Mouse (Mus musculus): ENCODE measurements around the gene Bcl7c. TPM values are rescaled to one million over a fixed set of nuclear protein-coding genes. Genes with fewer than 3 reads are reported as not detected.
"Not testable (repeated sequence)": the region's sequence is repeated elsewhere in the genome, so short reads cannot be mapped to it uniquely, and the experiment has no call there.

The Bcl7c gene
- polyA plus RNA-seq, 1 experiment from 2014 or later = 65.1 TPM

DNA sequence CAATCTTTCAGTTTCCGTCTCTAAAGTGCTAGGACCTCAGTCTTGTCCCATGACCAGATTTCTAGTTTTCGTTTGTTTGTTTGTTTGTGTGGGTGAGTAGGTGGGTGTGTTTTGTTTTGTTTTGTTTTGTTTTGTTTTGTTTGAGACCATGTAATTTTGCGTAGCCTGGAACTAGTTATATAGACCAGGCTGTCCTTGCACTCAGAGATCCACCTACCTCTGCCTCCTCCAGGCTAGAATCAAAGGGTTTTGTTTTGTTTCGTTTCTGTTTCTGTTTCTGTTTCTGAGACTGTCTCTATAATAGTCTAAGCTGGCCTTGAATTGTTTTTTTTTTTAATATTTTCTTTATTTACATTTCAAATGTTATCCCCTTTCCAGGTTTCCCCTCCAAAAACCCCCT lies 62.4 kb downstream of the Bcl7c start:
- TF ChIP-seq CTCF (IDR thresholded peaks at IDR 0.05; ENCODE audit: low read depth) = no peak
- H3K4me3 ChIP-seq (ENCODE audit: low read depth, low read length) = no peak overlapping the region
- H3K4me2 ChIP-seq = no peak overlapping the region
- WGBS = 83% methylated on average over 4 of the region's 4 CpGs
- DNase-seq (no peak), ATAC-seq (ENCODE audit: insufficient read depth) (no peak)
- no peaks in the 10 kb centered on the region for H3K4me1 ChIP-seq (ENCODE audit: insufficient read depth)
- H3K27ac ChIP-seq (ENCODE audit: low read depth) = no peak overlapping the region
- no peaks in the 10 kb centered on the region for H3K9me3 ChIP-seq (ENCODE audit: low read depth, low read length)
- no peaks in the 10 kb centered on the region for H3K27me3 ChIP-seq (ENCODE audit: insufficient read depth, low read length)
- H3K9ac ChIP-seq = no peak overlapping the region
- no peaks in the 10 kb centered on the region for H3K36me3 ChIP-seq (ENCODE audit: insufficient read depth)

DNA sequence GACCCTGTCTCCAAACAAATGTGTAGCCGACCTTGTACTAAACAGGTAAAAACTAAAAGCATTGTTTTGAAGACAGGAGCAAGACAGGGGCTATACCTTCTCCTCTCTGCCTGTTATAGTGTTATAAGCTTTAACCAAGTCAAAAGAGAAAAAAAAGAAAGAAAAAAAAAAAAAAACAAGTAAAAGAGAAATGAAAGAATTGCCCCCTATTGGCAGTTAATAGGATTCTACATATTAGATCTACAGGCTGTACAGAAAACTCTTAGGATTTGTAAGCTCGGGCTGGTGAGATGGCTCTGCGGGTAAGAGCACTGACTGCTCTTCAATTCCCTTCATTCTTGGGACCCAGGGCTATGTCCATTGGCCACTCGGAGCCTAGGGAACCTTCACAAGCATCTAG lies 66.5 kb downstream of the Bcl7c start:
- Histone ChIP-seq H3K9ac (no peak overlapping the region), H3K4me1 (ENCODE audit: insufficient read depth) (no peaks in the 10 kb centered on the region), H3K4me3 (ENCODE audit: low read depth, low read length) (no peak overlapping the region), H3K27me3 (ENCODE audit: insufficient read depth, low read length) (no peaks in the 10 kb centered on the region), H3K4me2 (no peak overlapping the region), H3K36me3 (ENCODE audit: insufficient read depth) (no peaks in the 10 kb centered on the region), H3K9me3 (ENCODE audit: low read depth, low read length) (no peaks in the 10 kb centered on the region), H3K27ac (ENCODE audit: low read depth) (no peak overlapping the region)
- ATAC-seq (ENCODE audit: insufficient read depth) (no peak), DNase-seq (no peak)
- WGBS = 63% methylated on average over 4 of the region's 4 CpGs
- TF ChIP-seq CTCF (IDR thresholded peaks at IDR 0.05; ENCODE audit: low read depth) = no peak

DNA sequence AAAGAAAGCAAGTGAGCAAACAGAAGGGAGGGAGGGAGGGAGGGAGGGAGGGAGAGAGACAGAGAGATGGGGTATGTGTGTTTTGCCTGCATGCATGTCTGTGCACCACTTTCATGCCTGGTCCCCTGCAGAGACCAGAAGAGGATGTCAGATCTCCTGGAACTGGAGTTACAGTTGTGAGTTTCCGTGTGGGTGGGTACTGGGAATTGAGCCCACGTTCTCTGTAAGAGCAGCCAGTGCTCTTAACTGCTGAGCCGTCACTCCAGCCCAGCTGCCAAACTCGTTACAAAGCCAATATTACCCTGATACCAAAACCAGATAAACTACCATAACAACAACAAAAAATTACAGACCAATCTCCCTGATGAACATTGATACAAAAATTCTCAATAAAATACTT lies 67.5 kb downstream of the Bcl7c start:
- Histone ChIP-seq H3K4me3 (ENCODE audit: low read depth, low read length) (no peak overlapping the region), H3K4me2 (no peak overlapping the region), H3K36me3 (ENCODE audit: insufficient read depth) (no peaks in the 10 kb centered on the region), H3K27me3 (ENCODE audit: insufficient read depth, low read length) (no peaks in the 10 kb centered on the region), H3K4me1 (ENCODE audit: insufficient read depth) (no peaks in the 10 kb centered on the region), H3K9me3 (ENCODE audit: low read depth, low read length) (no peaks in the 10 kb centered on the region), H3K9ac (no peak overlapping the region), H3K27ac (ENCODE audit: low read depth) (no peak overlapping the region)
- no peak for ATAC-seq (ENCODE audit: insufficient read depth)
- no peak for TF ChIP-seq CTCF (IDR thresholded peaks at IDR 0.05; ENCODE audit: low read depth)
- DNase-seq = no peak
- 28% methylated on average over 4 of the region's 4 CpGs for WGBS

DNA sequence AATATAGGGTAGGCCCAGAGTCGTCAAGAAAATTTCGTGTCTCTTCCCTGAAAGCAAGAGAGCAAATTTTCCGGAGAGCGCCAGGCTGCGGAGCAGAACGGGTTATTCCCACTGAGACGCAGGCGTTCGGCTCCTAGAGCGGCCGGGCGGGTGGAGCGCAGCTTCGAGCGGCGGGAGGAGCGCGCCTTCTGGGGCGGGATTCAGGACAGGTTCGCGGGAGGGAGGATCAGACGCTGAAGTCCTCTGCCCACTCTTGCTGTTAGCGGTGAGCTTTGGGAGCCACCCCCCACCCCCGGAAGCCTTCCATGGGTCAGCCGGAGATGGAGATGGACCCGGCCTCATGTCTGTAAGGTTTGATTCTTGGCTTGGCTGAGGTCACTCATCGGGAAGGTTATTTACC lies 71.8 kb downstream of the Bcl7c start:
- ATAC-seq (ENCODE audit: insufficient read depth) = peak; percentile 91

DNA sequence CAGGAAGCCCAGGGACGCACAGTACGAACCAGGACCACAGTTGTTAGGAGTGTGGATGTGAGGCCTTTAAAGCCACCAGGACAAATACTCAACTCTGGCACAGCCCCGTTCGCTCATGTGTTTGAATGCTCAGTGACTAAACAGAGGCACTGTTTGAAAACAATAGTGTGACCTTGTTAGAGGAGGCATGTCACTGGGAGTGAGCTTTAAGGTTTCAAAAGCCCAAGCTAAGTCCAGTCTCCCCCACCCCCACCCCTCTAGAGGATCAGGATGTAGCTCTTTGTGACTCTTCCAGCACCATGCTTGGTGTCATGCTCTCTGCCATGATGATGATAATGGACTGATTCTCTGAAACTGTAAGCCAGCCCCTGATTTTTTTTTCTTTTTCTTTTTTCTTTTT lies 77.3 kb downstream of the Bcl7c start:
- no peak overlapping the region for H3K4me2 ChIP-seq
- H3K9me3 ChIP-seq (ENCODE audit: low read depth, low read length) = no peaks in the 10 kb centered on the region
- H3K27me3 ChIP-seq (ENCODE audit: insufficient read depth, low read length) = no peaks in the 10 kb centered on the region
- no peaks in the 10 kb centered on the region for H3K4me1 ChIP-seq (ENCODE audit: insufficient read depth)
- no peak overlapping the region for H3K4me3 ChIP-seq (ENCODE audit: low read depth, low read length)
- ATAC-seq (ENCODE audit: insufficient read depth) = no peak
- WGBS = 76% methylated on average over 4 of the region's 4 CpGs
- H3K36me3 ChIP-seq (ENCODE audit: insufficient read depth) = no peaks in the 10 kb centered on the region
- DNase-seq = no peak
- H3K9ac ChIP-seq = no peak overlapping the region
- H3K27ac ChIP-seq (ENCODE audit: low read depth) = no peak overlapping the region
- no peak for TF ChIP-seq CTCF (IDR thresholded peaks at IDR 0.05; ENCODE audit: low read depth)

More for the DNA sequence above, 71.8 kb downstream of the Bcl7c start:
- Histone ChIP-seq H3K36me3 (ENCODE audit: insufficient read depth) (no peaks in the 10 kb centered on the region), H3K4me1 (ENCODE audit: insufficient read depth) (no peaks in the 10 kb centered on the region), H3K4me2 (peak overlapping the region; percentile 64), H3K27ac (ENCODE audit: low read depth) (0 out of 2 replicates have a peak overlapping the region, but pooled peaks have one; percentile 7), H3K4me3 (ENCODE audit: low read depth, low read length) (peak overlapping the region; percentile 49), H3K9me3 (ENCODE audit: low read depth, low read length) (no peaks in the 10 kb centered on the region), H3K9ac (peak overlapping the region; percentile 51), H3K27me3 (ENCODE audit: insufficient read depth, low read length) (no peaks in the 10 kb centered on the region)
- TF ChIP-seq CTCF (IDR thresholded peaks at IDR 0.05; ENCODE audit: low read depth) = no peak
- DNase-seq = peak; percentile 90
- under 1% methylated on average over 27 of the region's 27 CpGs for WGBS

DNA sequence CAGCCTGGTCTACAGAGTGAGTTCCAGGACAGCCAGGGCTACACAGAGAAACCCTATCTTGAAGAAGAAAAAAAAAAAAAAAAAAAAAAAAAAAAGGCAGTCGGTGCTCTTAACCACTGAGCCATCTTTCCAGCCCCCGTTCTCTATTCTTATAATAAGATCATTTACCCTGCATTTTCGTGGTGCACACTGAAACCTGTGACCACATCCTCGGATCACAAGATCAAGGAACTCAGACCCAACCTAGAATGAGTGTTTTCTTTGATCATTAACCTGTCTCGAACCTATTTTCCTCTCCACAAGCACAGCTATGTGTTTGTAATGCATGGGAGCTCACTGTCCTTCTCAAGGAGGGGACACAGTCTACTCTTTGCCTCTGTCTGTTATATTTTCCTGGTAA lies 80.1 kb downstream of the Bcl7c start:
- Histone ChIP-seq H3K4me3 (ENCODE audit: low read depth, low read length) (no peak overlapping the region), H3K4me1 (ENCODE audit: insufficient read depth) (no peaks in the 10 kb centered on the region), H3K36me3 (ENCODE audit: insufficient read depth) (no peaks in the 10 kb centered on the region), H3K27ac (ENCODE audit: low read depth) (no peak overlapping the region), H3K4me2 (no peak overlapping the region), H3K9ac (no peak overlapping the region), H3K27me3 (ENCODE audit: insufficient read depth, low read length) (no peaks in the 10 kb centered on the region), H3K9me3 (ENCODE audit: low read depth, low read length) (no peaks in the 10 kb centered on the region)
- DNase-seq (no peak), ATAC-seq (ENCODE audit: insufficient read depth) (no peak)
- no peak for TF ChIP-seq CTCF (IDR thresholded peaks at IDR 0.05; ENCODE audit: low read depth)
- 73% methylated on average over 5 of the region's 5 CpGs for WGBS

DNA sequence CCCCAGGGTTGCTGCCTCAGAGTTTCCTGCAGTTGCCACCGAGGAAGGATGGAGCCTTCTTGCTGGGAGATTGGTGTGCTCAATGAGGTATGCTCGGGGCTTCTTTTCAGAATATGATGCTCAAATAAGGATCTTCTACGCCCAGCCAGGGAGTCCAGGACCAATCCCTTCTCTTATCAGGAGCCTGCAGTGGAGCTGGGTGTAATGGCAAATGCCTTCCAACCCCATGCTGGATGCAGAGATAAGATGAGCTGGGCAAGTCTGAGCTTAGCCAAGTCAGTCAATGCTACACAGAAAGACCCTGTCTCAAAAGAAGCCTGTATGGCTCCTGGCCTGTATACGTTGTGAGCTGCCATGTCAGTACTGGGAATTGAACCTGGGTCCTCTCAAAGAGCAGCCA lies 82.3 kb downstream of the Bcl7c start:
- ATAC-seq (ENCODE audit: insufficient read depth) (no peak; the same call in 1 of the 2 replicates), DNase-seq (no peak)
- no peak overlapping the region for H3K4me3 ChIP-seq (ENCODE audit: low read depth, low read length)
- no peaks in the 10 kb centered on the region for H3K4me1 ChIP-seq (ENCODE audit: insufficient read depth)
- no peaks in the 10 kb centered on the region for H3K9me3 ChIP-seq (ENCODE audit: low read depth, low read length)
- H3K27ac ChIP-seq (ENCODE audit: low read depth) = no peak overlapping the region
- H3K27me3 ChIP-seq (ENCODE audit: insufficient read depth, low read length) = no peaks in the 10 kb centered on the region
- no peak overlapping the region for H3K9ac ChIP-seq
- H3K4me2 ChIP-seq = no peak overlapping the region
- WGBS = 86% methylated on average over 4 of the region's 4 CpGs
- H3K36me3 ChIP-seq (ENCODE audit: insufficient read depth) = no peaks in the 10 kb centered on the region
- no peak for TF ChIP-seq CTCF (IDR thresholded peaks at IDR 0.05; ENCODE audit: low read depth)

DNA sequence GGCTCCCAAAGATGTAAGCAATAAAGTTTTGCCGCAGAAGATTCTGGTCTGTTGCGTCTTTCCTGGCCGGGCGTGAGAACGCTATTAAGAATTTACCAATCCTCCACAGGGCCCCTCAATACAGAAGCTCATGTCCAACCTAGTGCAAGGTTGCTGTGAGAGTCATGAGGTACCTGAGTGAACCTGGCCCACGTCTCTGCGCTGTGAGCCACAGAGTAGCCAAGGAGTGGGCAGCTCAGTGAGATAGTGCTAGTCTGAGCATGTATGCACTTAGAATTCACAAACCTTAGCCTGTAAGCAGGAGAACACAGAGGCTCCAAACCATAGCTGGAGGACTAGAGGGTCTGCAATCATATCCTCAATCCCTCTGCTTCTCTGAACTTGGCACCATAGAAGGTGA lies 82.7 kb downstream of the Bcl7c start:
- Histone ChIP-seq H3K9ac (no peak overlapping the region), H3K36me3 (ENCODE audit: insufficient read depth) (no peaks in the 10 kb centered on the region), H3K9me3 (ENCODE audit: low read depth, low read length) (no peaks in the 10 kb centered on the region), H3K4me1 (ENCODE audit: insufficient read depth) (no peaks in the 10 kb centered on the region), H3K4me2 (no peak overlapping the region), H3K27me3 (ENCODE audit: insufficient read depth, low read length) (no peaks in the 10 kb centered on the region), H3K27ac (ENCODE audit: low read depth) (no peak overlapping the region), H3K4me3 (ENCODE audit: low read depth, low read length) (no peak overlapping the region)
- no peak for TF ChIP-seq CTCF (IDR thresholded peaks at IDR 0.05; ENCODE audit: low read depth)
- 96% methylated on average over 7 of the region's 7 CpGs for WGBS
- ATAC-seq (ENCODE audit: insufficient read depth) (no peak), DNase-seq (no peak)

DNA sequence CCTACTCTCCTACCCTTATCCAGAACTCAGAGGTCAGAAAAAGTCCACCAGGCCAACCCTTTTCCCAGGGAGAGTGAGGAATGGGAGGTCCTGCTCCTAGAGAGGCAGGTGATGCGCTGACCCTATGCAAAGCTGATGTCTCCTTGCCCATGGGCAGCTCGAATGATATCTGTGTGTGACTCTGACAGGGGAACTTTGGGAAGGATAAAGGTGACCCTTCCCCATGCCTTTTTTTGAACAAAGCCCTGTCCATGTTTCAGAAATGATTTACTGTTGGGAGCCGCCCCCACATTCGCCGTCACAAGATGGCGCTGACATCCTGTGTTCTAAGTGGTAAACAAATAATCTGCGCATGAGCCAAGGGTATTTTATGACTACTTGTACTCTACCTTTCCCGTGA lies 90.3 kb downstream of the Bcl7c start:
- H3K4me1 ChIP-seq (ENCODE audit: insufficient read depth); H3K9ac ChIP-seq; H3K27ac ChIP-seq (ENCODE audit: low read depth); H3K4me2 ChIP-seq; ATAC-seq (ENCODE audit: insufficient read depth); H3K4me3 ChIP-seq (ENCODE audit: low read depth, low read length); DNase-seq; H3K36me3 ChIP-seq (ENCODE audit: insufficient read depth); H3K9me3 ChIP-seq (ENCODE audit: low read depth, low read length); H3K27me3 ChIP-seq (ENCODE audit: insufficient read depth, low read length): not testable (repeated sequence)
- 94% methylated on average over 7 of the region's 8 CpGs for WGBS
